Mouse (Mus musculus) heart, embryonic 10.5 days (tissue): ENCODE measurements around the gene Ltbp2. TPM values are rescaled to one million over a fixed set of nuclear protein-coding genes. Genes with fewer than 3 reads are reported as not detected.

Experiments used
- DNase-seq: peaks from one replicate; pipeline ENCODE4 v3.0.0-alpha.2; 2017; ENCODE audit warnings: low spot score
- H3K27ac ChIP-seq: fragments of 300-500 bp; sonication (generic); 2 replicates; pipeline ENCODE4 v1.5.1; 2016; ENCODE audit warnings: mild to moderate bottlenecking
- H3K27me3 ChIP-seq: fragments of 300-500 bp; sonication (generic); 2 replicates; pipeline ENCODE4 v1.6.1; 2016; ENCODE audit warnings: mild to moderate bottlenecking; ENCODE audit not compliant: poor library complexity, insufficient read depth, severe bottlenecking
- H3K36me3 ChIP-seq: fragments of 300-500 bp; sonication (generic); 2 replicates; pipeline ENCODE4 v1.6.1; 2016; ENCODE audit warnings: mild to moderate bottlenecking, moderate library complexity
- H3K4me1 ChIP-seq: fragments of 300-500 bp; sonication (generic); 2 replicates; pipeline ENCODE4 v1.6.1; 2016; ENCODE audit warnings: mild to moderate bottlenecking
- H3K4me3 ChIP-seq: fragments of 300-500 bp; sonication (generic); 2 replicates; pipeline ENCODE4 v1.5.1; 2016; ENCODE audit warnings: mild to moderate bottlenecking, moderate library complexity
- H3K9me3 ChIP-seq: fragments of 300-500 bp; sonication (generic); 2 replicates; pipeline ENCODE4 v1.6.1; 2016; ENCODE audit warnings: mild to moderate bottlenecking, moderate library complexity
- WGBS: fragments of 180-500 bp; shearing (Covaris S2); methylation state at CpG from one replicate; pipeline ENCODE4 v1.1.7; 2016; 5-methylcytosine and 5-hydroxymethylcytosine counted together
- polyA plus RNA-seq: library from polyadenylated mRNA; unstranded; fragments of >200 nt; fragmentation: Nextera tagmentation; extraction: Ambion mirVana; gene quantifications from 2 replicates; pipeline ENCODE4 v1.2.1, GENCODE M21; 2016

Gene Ltbp2
- polyA plus RNA-seq, 1 experiment from 2014 or later: 0.26 TPM

DNA sequence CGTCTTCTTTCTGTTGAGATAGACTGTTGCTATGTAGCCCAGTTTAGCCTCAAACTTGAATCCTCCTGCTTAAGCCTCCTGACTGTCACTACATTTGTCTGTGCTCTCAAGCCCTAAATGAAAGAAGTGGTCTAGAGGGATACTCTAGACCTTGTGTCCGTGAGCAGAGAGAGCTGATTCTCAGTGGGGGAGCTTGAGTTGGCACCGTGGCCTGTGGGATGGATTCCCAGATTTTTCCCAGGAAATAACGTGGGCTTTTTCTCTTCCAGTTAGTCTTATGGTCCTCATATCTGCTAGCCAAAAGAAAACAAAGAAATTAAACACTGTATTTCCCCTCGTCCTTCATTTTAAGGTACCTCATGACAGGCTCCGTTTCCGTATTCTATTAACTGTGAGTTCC lies 24.0 kb upstream of the Ltbp2 start:
- no peak overlapping the region for H3K27ac ChIP-seq
- H3K36me3 ChIP-seq: no peaks in the 10 kb centered on the region
- no peaks in the 10 kb centered on the region; the same call in 1 of the 2 replicates for H3K27me3 ChIP-seq
- H3K4me3 ChIP-seq: no peak overlapping the region
- H3K4me1 ChIP-seq: peaks cover 20% of the 10 kb centered on the region
- 77% methylated on average over 7 of the region's 7 CpGs for WGBS
- H3K9me3 ChIP-seq: no peaks in the 10 kb centered on the region
- no peak for DNase-seq

- no peaks in the 10 kb centered on the region for H3K36me3 ChIP-seq
- H3K4me1 ChIP-seq: peaks cover 20% of the 10 kb centered on the region
- no peaks in the 10 kb centered on the region for H3K9me3 ChIP-seq
- no peaks in the 10 kb centered on the region; the same call in 1 of the 2 replicates for H3K27me3 ChIP-seq
- H3K27ac ChIP-seq: no peak overlapping the region
- DNase-seq: no peak
- WGBS: 63% methylated on average over 5 of the region's 5 CpGs
- no peak overlapping the region for H3K4me3 ChIP-seq
Measured at GRCm38 (mm10) chr12:84897322-84897721, 21.0 kb upstream of the Ltbp2 start.

GRCm38 (mm10) chr12:84896235-84896634 lies 19.9 kb upstream of the Ltbp2 start:
- no peak overlapping the region for H3K4me3 ChIP-seq
- H3K9me3 ChIP-seq: no peaks in the 10 kb centered on the region
- H3K27me3 ChIP-seq: peaks cover under 1% of the 10 kb centered on the region; the same call in 1 of the 2 replicates
- peak overlapping the region; percentile 43; the same call in 1 of the 2 replicates for H3K27ac ChIP-seq
- H3K4me1 ChIP-seq: peaks cover 20% of the 10 kb centered on the region
- H3K36me3 ChIP-seq: no peaks in the 10 kb centered on the region
- WGBS: 52% methylated on average over 6 of the region's 6 CpGs
- no peak for DNase-seq

DNA sequence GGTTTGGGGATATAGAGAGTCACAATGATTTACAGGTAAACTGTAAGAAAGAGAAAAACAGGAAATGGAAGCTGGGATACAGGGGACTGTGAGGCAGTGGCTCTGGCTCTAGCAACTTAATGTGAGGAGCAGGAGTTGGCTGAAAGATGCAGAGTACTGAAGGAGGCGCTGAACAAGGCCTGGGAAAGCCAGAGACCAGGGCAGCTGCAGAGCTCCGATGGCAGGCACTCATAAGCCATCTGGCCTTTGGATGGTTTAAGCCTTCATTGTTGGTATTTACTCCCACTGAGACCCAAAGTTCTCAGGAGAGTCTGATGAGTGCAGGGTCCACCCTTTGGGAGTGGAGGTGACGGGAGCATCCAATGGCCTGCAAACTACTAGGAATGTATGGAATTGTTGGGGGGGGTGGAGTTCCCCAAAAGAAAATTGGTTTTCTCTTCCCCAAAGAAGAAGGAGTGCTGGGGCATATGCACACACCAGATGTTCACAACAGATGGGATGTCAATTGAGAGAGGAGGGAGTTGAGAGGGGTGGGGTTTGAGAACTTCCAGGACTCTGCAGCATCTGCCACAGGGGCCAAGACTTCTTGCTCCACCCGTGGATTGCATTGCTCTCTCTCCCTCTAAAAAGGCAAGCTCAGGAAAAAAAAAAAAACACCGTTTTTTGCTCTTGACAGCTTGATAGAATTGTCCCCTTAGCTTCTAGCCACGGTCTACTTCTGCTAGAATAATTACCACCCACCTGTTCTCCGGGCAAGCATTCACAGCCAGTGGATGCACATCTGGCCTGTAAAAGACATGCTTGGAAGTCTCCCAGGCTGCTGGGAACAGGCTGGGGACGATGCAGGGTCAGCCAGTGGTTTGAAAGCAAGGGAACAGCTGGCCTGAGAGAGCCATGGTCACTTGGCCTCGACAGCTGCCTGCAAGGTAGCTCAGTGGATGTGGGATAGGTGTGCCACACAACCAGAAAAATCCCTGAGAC lies 17.6 kb upstream of the Ltbp2 start:
- Histone ChIP-seq H3K9me3 (no peaks in the 10 kb centered on the region), H3K4me1 (peaks cover 20% of the 10 kb centered on the region), H3K4me3 (no peak overlapping the region), H3K27me3 (peaks cover 5% of the 10 kb centered on the region), H3K36me3 (no peaks in the 10 kb centered on the region), H3K27ac (no peak overlapping the region)
- no peak for DNase-seq
- WGBS: 67% methylated on average over 9 of the region's 9 CpGs

- H3K9me3 ChIP-seq: no peaks in the 10 kb centered on the region
- H3K27me3 ChIP-seq: peaks cover 6% of the 10 kb centered on the region
- 0 out of 2 replicates have a peak overlapping the region, but pooled peaks have one; percentile 13 for H3K27ac ChIP-seq
- WGBS: 63% methylated on average over 15 of the region's 15 CpGs
- H3K4me1 ChIP-seq: no peaks in the 10 kb centered on the region
- no peak overlapping the region for H3K4me3 ChIP-seq
- no peak for DNase-seq
- H3K36me3 ChIP-seq: no peaks in the 10 kb centered on the region
Measured at GRCm38 (mm10) chr12:84890289-84890688, 14.0 kb upstream of the Ltbp2 start.

DNA sequence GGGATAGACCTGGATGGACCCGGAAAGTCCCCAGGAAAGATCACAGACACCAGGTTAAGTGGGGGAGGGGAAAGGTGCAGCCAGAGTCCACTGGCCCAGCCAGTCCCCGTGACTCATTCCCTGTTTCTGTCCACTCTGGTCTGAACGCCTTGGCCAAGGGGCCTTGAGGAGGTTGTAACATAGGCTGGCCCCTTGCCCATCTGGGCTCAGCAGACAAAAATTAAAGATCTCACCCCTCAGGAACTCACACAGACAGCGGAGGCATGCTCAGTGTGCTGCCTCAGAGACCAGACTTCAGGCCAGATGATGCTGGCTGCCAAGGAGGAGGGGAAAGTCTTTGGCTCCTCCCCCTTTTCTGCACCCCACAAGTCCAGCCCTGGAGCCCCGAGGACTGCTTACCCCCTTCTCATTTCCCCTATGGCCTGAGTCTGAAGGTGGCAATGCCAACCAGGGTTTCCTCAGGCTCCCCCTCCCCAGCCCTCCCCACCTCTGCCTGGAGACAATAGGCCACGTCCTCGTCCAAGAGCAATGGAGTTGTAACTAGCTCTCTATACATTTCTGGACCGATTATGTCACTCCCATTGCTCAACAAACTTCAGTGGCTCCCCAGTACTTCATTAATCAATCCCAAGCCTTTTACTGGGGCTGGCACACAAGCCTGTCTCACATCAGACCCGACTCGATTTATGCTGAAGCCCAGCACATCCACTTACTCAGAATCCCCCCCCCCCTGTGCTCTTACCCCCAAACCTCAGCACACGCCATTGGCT lies 9.0 kb upstream of the Ltbp2 start:
- Histone ChIP-seq H3K27ac (no peak overlapping the region), H3K36me3 (no peaks in the 10 kb centered on the region), H3K9me3 (no peaks in the 10 kb centered on the region), H3K27me3 (peaks cover 36% of the 10 kb centered on the region), H3K4me3 (no peak overlapping the region), H3K4me1 (peaks cover 4% of the 10 kb centered on the region; the same call in 1 of the 2 replicates)
- no peak for DNase-seq
- WGBS: 67% methylated on average over 11 of the region's 11 CpGs

DNA sequence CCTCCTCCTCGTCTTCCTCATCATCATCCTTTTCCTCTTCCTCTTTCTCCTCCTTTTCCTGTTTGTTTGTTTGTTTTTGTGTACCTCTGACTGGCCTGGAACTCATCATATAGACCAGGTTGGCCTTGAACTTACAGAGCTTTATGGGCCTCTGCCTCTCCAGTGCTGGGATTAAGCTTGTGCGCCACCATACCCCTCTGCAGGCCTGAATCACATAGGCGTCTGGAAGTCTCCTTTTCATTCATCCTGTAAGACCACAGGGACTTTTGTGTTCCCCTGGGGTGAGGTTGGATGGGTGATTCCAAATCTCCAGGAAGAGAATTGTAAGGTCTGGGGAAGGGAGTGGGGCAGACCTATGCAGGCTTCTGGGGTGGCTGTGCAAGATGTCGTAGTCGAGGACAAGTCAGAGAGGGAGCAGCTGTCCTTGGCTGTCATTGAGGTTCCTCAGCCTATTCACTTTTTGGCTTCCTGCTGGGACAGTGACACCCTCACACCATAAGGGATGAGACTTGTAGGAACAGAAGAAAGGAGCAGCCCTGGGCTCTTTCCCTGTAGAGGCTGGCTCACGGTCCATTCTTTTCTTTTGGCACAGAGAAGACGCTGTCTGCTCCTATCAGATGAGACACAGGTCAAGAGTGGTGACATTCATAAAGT lies 8.2 kb upstream of the Ltbp2 start:
- no peak for DNase-seq
- H3K27ac ChIP-seq: no peak overlapping the region
- H3K36me3 ChIP-seq: no peaks in the 10 kb centered on the region
- no peaks in the 10 kb centered on the region for H3K9me3 ChIP-seq
- H3K4me1 ChIP-seq: peaks cover 4% of the 10 kb centered on the region; the same call in 1 of the 2 replicates
- H3K4me3 ChIP-seq: no peak overlapping the region
- 78% methylated on average over 7 of the region's 7 CpGs for WGBS
- H3K27me3 ChIP-seq: peaks cover 43% of the 10 kb centered on the region

DNA sequence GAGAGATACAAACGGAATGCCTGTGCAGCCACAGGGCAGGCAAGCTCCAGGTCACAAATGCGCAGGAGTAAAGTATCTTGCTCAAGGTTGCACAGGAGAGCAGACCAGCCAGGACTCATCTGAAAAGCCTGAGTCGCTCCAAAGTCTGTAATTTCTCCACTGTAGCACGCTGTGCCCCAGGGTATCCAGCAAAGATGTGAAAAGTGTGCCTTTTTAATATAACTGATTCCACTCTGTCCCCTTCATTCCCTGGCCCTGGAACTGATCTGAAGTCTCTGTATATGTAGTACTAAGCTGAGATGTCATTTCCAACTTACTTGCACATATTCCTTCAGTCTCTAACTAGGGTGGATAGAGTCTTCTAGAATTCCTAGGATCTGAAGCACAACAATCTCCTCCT lies 6.5 kb upstream of the Ltbp2 start:
- no peaks in the 10 kb centered on the region for H3K36me3 ChIP-seq
- WGBS: 76% methylated on average over 4 of the region's 4 CpGs

GRCm38 (mm10) chr12:84880091-84880490 lies 3.8 kb upstream of the Ltbp2 start:
- peaks cover 23% of the 10 kb centered on the region for H3K4me1 ChIP-seq
- no peak overlapping the region for H3K4me3 ChIP-seq
- no peaks in the 10 kb centered on the region for H3K36me3 ChIP-seq
- H3K27me3 ChIP-seq: peaks cover 85% of the 10 kb centered on the region
- H3K9me3 ChIP-seq: no peaks in the 10 kb centered on the region
- no peak overlapping the region for H3K27ac ChIP-seq
- no peak for DNase-seq
- WGBS: 55% methylated on average over 11 of the region's 11 CpGs

More for the DNA sequence above, 6.5 kb upstream of the Ltbp2 start:
- Histone ChIP-seq H3K27me3 (peaks cover 61% of the 10 kb centered on the region), H3K4me1 (peaks cover 4% of the 10 kb centered on the region; the same call in 1 of the 2 replicates), H3K9me3 (no peaks in the 10 kb centered on the region), H3K4me3 (no peak overlapping the region), H3K27ac (no peak overlapping the region)
- DNase-seq: no peak

- no peak for DNase-seq
- Histone ChIP-seq H3K27me3 (peaks cover 79% of the 10 kb centered on the region), H3K4me1 (peaks cover 19% of the 10 kb centered on the region), H3K9me3 (no peaks in the 10 kb centered on the region), H3K4me3 (peak overlapping the region; percentile 58), H3K36me3 (no peaks in the 10 kb centered on the region), H3K27ac (no peak overlapping the region; the same call in 1 of the 2 replicates)
- WGBS: 1% methylated on average over 59 of the region's 59 CpGs
Measured at GRCm38 (mm10) chr12:84875761-84876480, 411 bp downstream of the Ltbp2 start.

GRCm38 (mm10) chr12:84873434-84873833 lies 2.9 kb downstream of the Ltbp2 start:
- no peak for DNase-seq
- WGBS: 0% methylated on average over 3 of the region's 3 CpGs
- H3K27me3 ChIP-seq: peaks cover 68% of the 10 kb centered on the region

GRCm38 (mm10) chr12:84872310-84872709 lies 4.0 kb downstream of the Ltbp2 start:
- 61% methylated on average over 2 of the region's 2 CpGs for WGBS
- peaks cover 56% of the 10 kb centered on the region for H3K27me3 ChIP-seq
- DNase-seq: no peak
- no peaks in the 10 kb centered on the region for H3K36me3 ChIP-seq
- H3K9me3 ChIP-seq: no peaks in the 10 kb centered on the region
- H3K27ac ChIP-seq: no peak overlapping the region
- no peak overlapping the region for H3K4me3 ChIP-seq
- H3K4me1 ChIP-seq: peaks cover 19% of the 10 kb centered on the region

More at GRCm38 (mm10) chr12:84873434-84873833, 2.9 kb downstream of the Ltbp2 start:
- Histone ChIP-seq H3K4me3 (no peak overlapping the region), H3K36me3 (no peaks in the 10 kb centered on the region), H3K4me1 (peaks cover 19% of the 10 kb centered on the region), H3K9me3 (no peaks in the 10 kb centered on the region), H3K27ac (no peak overlapping the region)
